Mouse (Mus musculus): ENCODE measurements around the gene Rapgef2. TPM values are rescaled to one million over a fixed set of nuclear protein-coding genes. Genes with fewer than 3 reads are reported as not detected.
A peak's percentile ranks its signal among the peaks of the same experiment; 100 is the strongest.
"Not testable (repeated sequence)": the region's sequence is repeated elsewhere in the genome, so short reads cannot be mapped to it uniquely, and the experiment has no call there.

The Rapgef2 gene
- polyA plus RNA-seq, 1 experiment: 24.0 TPM

DNA sequence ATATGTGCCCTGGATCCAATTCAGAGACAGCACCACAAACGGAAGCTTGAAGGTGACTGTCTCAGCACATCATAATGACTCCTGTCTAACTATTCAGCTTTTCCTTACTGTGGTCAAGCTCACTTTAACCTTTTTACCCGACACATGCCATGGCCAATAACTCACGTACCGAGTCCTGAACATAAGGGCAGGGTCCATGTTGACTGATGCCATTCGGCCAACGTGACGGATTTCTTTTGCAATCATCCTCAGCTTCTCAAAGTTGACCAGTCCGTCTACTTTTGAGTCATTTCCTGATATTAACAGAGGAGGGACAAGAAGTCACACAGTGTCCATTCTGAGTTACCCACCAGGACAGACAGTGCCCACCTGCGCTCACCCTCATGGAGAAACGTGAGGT is 203.3 kb downstream of the Rapgef2 start:
- DNase-seq (ENCODE audit: low read depth): no peak
- TF ChIP-seq POLR2A (IDR thresholded peaks at IDR 0.05; ENCODE audit: borderline replicate concordance, extremely low read depth, insufficient read depth, insufficient read length, poor library complexity, severe bottlenecking) (no peak), CTCF (IDR thresholded peaks at IDR 0.05; ENCODE audit: borderline replicate concordance, extremely low read depth, insufficient read depth, insufficient read length) (no peak)

DNA sequence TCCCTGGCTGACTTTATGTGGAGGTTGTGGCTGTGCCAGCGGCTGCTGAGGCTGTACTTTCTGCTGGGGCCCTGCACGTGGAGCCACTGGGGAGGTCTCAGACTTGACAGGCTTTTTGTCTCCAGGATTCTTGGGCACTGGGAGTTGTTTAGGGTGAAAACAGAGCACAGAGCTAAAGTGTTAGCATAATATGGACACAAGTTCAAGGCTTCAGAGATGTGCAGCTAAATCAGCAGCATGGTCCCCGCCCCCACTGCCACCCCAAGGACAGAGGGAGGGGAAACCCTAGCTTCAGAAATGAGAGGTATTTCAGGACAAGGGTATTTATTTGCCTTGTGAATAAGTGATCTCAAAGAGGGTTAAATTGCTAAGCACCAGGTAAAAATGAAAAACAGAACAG is 207.2 kb downstream of the Rapgef2 start:
- DNase-seq (ENCODE audit: low read depth): no peak
- TF ChIP-seq POLR2A (IDR thresholded peaks at IDR 0.05; ENCODE audit: borderline replicate concordance, extremely low read depth, insufficient read depth, insufficient read length, poor library complexity, severe bottlenecking): no peak
- no peak for TF ChIP-seq CTCF (IDR thresholded peaks at IDR 0.05; ENCODE audit: borderline replicate concordance, extremely low read depth, insufficient read depth, insufficient read length)

DNA sequence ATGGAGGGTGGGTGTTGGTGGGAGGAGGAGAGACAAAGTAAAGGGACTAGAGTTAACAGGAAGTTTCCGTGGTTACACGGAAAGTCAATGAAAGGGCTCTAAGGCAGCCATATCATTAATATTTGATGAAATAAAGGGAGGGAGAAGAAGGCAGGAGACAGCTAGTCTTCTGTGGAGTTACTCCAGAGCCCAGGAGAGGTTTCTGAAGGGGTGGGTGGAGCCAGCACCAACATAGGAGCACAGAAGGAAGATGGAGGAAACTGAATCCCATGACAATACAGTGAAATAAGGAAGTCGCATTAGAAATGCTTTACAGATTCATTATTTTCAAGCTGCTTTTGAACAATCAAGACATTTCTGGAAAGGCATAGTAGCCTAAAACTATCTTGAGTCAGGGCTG is 211.3 kb downstream of the Rapgef2 start:
- TF ChIP-seq POLR2A (IDR thresholded peaks at IDR 0.05; ENCODE audit: borderline replicate concordance, extremely low read depth, insufficient read depth, insufficient read length, poor library complexity, severe bottlenecking) (no peak), CTCF (IDR thresholded peaks at IDR 0.05; ENCODE audit: borderline replicate concordance, extremely low read depth, insufficient read depth, insufficient read length) (no peak)
- DNase-seq (ENCODE audit: low read depth): no peak

DNA sequence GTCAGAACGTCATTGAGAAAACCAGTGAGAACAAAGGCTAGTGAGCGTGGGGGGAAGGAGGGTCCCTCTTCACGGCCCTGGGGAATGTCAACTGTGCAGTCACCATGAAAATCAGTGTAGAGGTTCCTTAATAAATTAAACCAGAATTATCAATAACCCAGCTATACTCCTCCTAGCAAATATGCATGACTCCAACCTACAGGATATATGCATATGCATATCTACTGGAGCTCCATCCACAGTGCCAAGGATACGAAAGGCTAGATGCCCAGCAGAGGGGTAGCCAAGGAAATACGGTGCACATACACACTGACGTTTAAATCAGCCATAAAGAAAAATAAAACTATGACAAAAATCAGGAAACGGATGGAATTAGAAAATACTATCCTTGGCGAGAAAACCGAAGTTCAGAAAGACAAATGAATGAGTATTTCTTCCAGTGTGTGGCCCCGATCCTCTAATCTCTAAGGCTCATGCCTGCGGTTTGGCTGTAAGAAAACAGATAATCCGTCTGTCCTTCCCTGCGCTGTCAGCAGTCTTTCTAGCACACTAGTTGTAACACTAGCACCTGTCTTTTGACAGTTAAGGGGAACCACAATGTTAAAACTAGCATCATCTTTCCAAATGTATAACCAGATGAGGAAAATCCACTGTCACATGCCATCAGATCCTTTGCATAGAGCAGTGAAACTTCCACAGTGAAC is 212.6 kb downstream of the Rapgef2 start:
- DNase-seq (ENCODE audit: low read depth): no peak
- no peak for TF ChIP-seq POLR2A (IDR thresholded peaks at IDR 0.05; ENCODE audit: borderline replicate concordance, extremely low read depth, insufficient read depth, insufficient read length, poor library complexity, severe bottlenecking)

DNA sequence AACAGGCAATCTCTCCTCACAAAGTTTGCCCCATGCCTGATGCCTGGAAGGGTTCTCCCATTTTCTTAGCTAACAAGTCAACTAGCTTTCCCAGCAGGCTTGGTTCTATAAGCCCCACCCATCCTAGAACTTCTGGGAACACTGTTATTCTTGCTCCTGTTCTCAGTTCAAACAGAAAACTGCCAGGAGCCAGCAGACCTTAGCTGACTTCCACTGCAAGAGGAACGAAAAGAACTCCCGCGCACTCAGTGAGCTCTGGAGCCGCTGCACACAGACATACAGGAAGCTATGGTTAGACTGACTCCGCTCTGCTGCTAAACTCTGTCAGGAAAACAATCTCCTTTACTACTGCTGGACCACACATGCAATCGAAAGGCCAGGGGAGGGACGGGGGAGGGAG is 214.8 kb downstream of the Rapgef2 start:
- no peak for TF ChIP-seq CTCF (IDR thresholded peaks at IDR 0.05; ENCODE audit: borderline replicate concordance, extremely low read depth, insufficient read depth, insufficient read length)
- no peak for TF ChIP-seq POLR2A (IDR thresholded peaks at IDR 0.05; ENCODE audit: borderline replicate concordance, extremely low read depth, insufficient read depth, insufficient read length, poor library complexity, severe bottlenecking)
- DNase-seq (ENCODE audit: low read depth): peak; percentile 36

DNA sequence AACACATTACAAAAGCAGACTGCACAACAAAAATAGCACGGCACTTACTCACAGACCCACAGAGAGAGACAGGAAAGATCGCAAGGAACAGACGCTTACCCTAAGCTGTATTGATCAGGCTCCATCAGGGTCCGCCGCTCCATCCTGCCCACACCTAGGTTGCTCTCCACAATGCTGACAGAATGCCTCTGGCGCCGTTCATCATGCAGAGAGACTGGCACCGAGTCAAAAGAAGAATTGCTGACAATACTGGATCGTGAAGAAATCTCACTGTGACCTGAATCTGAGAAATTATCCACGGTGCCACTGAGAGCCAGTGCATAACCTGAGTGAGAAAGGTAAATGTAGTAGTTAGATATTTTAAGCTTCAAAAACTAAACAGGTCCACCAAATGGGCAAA is 216.4 kb downstream of the Rapgef2 start:
- no peak for DNase-seq (ENCODE audit: low read depth)
- no peak for TF ChIP-seq CTCF (IDR thresholded peaks at IDR 0.05; ENCODE audit: borderline replicate concordance, extremely low read depth, insufficient read depth, insufficient read length)
- no peak for TF ChIP-seq POLR2A (IDR thresholded peaks at IDR 0.05; ENCODE audit: borderline replicate concordance, extremely low read depth, insufficient read depth, insufficient read length, poor library complexity, severe bottlenecking)

DNA sequence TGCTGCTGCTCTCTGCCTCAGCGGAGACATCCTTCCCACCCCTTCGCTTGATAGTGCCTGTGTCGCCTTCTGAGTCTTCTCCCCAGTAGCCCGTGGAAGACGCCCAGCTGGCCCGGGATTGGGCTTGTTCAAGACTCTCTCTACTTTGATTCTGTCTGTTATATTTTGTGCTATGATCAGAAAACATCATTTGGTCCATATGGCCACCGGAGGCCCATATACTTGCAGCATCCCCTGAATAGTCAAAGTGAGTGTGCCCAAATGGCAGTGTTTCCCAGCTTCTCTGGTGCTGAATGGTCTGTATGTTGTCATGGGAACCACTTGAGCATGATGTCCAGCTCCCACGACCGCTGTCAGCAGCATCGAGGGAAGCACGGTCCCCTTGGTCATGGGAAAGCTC is 217.3 kb downstream of the Rapgef2 start:
- no peak for TF ChIP-seq POLR2A (IDR thresholded peaks at IDR 0.05; ENCODE audit: borderline replicate concordance, extremely low read depth, insufficient read depth, insufficient read length, poor library complexity, severe bottlenecking)
- no peak for TF ChIP-seq CTCF (IDR thresholded peaks at IDR 0.05; ENCODE audit: borderline replicate concordance, extremely low read depth, insufficient read depth, insufficient read length)
- DNase-seq (ENCODE audit: low read depth): no peak

DNA sequence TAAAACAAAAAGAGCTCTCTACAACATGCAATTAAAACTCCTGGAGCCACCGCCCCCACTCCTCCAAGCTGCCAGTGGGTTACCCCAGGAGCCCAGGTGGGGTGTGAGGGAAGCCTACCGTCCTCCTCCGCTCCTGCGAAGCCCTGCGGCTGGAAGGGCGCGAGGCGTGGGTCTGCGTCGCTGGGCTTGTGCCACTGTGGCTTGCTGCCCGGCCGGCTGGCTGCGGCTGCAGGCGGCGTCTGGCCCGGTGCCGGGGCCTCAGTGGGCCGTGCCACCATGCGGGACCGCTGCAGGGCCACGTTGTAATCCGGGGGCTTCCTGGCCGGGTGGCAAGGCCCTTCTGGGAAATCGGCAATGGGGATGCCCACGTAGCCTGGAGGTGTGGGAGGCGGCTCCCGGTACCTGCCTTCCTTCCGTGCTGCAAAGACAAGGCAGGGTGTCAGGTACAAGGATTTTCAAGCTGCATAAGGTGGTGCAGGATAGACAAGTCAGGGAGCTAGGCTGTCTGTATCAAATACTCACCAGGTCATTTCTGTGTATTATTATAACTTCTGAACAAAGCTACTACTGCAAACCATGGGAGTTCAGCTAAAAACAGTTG is 219.8 kb downstream of the Rapgef2 start:
- no peak for DNase-seq (ENCODE audit: low read depth)
- TF ChIP-seq POLR2A (IDR thresholded peaks at IDR 0.05; ENCODE audit: borderline replicate concordance, extremely low read depth, insufficient read depth, insufficient read length, poor library complexity, severe bottlenecking) (no peak), CTCF (IDR thresholded peaks at IDR 0.05; ENCODE audit: borderline replicate concordance, extremely low read depth, insufficient read depth, insufficient read length) (no peak)

DNA sequence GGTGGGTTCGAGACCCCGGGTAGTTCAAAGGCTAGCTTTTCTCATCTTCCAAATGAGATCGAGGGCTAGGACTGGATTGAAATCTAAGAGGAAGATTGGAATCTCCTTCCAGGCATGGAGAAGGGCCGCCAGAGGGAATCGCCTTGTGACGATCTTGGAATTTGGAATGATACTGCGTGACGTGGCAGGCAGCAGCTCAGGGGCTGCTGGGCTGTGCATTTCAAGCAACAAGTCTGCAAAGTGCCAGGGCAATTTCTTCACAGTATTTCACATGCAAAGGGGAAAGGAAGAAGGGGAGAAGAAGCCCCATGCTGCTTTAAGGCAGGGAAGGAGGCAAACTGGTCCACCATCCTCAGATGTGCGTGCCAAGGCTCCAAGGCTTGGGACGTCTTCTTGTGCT is 222.2 kb downstream of the Rapgef2 start:
- TF ChIP-seq POLR2A (IDR thresholded peaks at IDR 0.05; ENCODE audit: borderline replicate concordance, extremely low read depth, insufficient read depth, insufficient read length, poor library complexity, severe bottlenecking) (no peak), CTCF (IDR thresholded peaks at IDR 0.05; ENCODE audit: borderline replicate concordance, extremely low read depth, insufficient read depth, insufficient read length) (no peak)
- no peak for DNase-seq (ENCODE audit: low read depth)

DNA sequence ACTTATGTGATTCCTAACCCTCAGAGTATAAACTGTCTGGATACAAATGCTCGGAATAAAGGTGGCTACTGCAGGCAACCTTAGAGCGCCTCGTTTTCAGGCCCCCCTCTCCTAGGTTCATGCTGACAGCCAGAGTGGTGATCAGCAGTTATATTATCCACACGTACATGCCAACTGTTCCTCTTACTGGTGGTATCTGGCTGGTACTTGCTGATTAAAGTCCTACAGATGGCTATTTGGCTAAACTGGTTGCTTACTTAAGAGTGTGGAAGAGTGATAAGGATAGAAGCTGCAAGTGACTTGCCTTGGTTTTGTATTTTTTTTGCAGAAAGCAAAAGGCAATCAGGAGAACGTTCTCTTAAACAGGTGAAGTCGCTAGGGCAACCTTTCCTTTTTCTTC is 224.9 kb downstream of the Rapgef2 start:
- DNase-seq (ENCODE audit: low read depth): no peak

DNA sequence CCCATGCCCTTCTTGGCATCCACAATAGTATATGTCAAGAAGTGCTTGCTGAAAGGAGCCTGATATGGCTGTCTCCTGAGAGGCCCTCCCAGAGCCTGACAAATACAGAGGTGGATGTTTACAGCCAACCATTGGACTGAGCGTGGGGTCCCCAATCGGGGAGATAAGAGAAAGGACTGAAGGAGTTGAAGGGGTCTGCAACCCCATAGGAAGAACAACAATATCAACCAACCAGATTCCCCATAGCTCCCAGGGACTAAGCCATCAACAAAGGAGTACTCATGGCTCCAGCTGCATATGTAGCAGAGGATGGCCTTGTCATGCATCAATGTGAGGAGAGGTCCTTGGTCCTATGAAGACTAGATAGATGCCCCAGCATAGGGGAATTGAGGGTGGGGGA is 227.8 kb downstream of the Rapgef2 start:
- DNase-seq (ENCODE audit: low read depth): not testable (repeated sequence)

More for the DNA sequence above, 224.9 kb downstream of the Rapgef2 start:
- no peak for TF ChIP-seq POLR2A (IDR thresholded peaks at IDR 0.05; ENCODE audit: borderline replicate concordance, extremely low read depth, insufficient read depth, insufficient read length, poor library complexity, severe bottlenecking)
- TF ChIP-seq CTCF (IDR thresholded peaks at IDR 0.05; ENCODE audit: borderline replicate concordance, extremely low read depth, insufficient read depth, insufficient read length): no peak

DNA sequence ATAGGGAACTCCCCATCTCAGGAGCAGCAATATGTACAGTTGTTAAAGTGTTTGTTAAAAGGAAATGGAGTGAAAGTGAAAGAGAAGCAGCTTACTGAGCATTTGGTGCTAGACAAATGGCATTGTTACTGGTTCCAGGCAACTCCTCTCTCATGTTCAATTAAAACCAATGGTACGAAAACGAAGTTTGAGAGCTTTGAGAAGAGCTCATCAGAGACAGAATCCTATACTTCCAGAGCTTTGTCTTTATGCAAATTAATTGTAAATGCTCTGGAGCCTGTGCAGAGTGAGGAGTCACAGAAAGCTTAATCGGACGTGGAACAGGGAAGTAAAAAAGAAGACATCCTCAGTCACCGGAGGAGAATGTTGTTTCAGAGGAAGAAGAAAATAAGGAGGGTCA is 241.1 kb downstream of the Rapgef2 start:
- no peak for DNase-seq (ENCODE audit: low read depth)
- TF ChIP-seq CTCF (IDR thresholded peaks at IDR 0.05; ENCODE audit: borderline replicate concordance, extremely low read depth, insufficient read depth, insufficient read length) (no peak), POLR2A (IDR thresholded peaks at IDR 0.05; ENCODE audit: borderline replicate concordance, extremely low read depth, insufficient read depth, insufficient read length, poor library complexity, severe bottlenecking) (no peak)

Data from brain, embryonic 14.5 days (tissue).